Mouse (Mus musculus): ENCODE data around the gene B4galnt2. TPM values are rescaled to one million over a fixed set of nuclear protein-coding genes. Genes with fewer than 3 reads are reported as not detected.
A peak's percentile ranks its signal among the peaks of the same experiment; 100 is the strongest.

B4galnt2 gene
- total RNA-seq, 2 experiments from 2014 or later = not detected

DNA sequence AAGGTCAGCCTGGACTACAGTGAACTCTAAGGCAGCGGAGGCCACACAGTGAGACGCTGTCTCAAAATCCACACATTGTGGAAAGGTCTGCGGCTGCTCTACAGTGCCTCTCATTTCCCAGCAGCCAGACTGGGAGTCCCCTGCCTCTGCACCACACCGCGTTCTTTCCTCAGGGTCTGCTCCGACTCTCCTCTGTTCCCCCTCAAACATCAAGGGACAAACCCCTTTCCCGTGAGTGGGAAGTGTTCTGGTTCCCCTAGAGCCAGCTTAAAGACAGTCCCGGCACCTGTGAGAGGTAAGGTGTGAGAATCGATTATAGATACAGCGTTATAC is 73.2 kb downstream of the B4galnt2 start:
- ATAC-seq (ENCODE audit: poor library complexity, severe bottlenecking) = no peak

- no peak for ATAC-seq (ENCODE audit: poor library complexity, severe bottlenecking)
Measured at GRCm38 (mm10) chr11:95840694-95841497, 73.8 kb downstream of the B4galnt2 start.

- ATAC-seq (ENCODE audit: poor library complexity, severe bottlenecking) = no peak
Measured at GRCm38 (mm10) chr11:95838999-95839868, 75.5 kb downstream of the B4galnt2 start.

DNA sequence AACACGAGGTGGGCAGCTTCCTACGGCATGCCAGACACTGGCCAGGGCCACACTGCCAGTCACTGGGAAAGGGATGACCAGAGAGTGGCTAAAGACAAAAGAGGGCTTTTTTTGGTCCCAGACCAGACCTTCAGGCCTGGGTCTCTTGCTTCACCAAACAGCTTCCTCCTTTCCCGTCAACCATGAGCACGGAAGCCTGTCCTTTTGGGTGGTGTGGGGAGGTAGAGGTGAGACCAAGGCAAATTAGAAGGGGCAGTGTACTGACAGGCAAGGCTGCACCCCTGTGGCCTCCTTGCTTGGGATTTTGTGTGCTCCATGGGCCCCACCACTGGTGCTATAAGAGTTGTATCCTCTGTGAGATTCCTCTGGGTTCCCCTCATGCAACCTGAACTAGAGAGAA is 76.1 kb downstream of the B4galnt2 start:
- no peak for ATAC-seq (ENCODE audit: poor library complexity, severe bottlenecking)

DNA sequence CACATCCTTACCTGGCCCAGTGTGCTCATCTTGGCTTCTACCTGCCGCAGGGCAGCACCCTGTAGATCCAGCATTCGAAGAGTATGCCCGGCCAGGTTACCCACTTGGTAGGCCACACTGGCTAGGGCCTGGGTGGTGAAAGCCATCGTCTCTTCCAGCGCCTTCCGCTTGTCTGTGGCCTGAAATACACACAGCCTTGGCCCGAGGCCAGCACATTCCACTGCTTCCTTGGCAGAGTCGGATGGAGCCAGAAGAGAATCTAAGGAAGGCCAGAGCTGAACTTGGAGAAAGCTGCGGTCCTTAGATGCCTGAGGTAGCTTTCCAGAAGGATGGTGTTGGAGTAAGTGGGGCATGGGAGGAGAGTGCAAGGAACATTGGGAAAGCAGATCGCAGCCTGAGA is 77.6 kb downstream of the B4galnt2 start, which contains the start of gene Gngt2:
Gene Gngt2 (plus strand): TSS at position 158 of the 400 bp plus-strand sequence.
- no peak for ATAC-seq (ENCODE audit: poor library complexity, severe bottlenecking)

DNA sequence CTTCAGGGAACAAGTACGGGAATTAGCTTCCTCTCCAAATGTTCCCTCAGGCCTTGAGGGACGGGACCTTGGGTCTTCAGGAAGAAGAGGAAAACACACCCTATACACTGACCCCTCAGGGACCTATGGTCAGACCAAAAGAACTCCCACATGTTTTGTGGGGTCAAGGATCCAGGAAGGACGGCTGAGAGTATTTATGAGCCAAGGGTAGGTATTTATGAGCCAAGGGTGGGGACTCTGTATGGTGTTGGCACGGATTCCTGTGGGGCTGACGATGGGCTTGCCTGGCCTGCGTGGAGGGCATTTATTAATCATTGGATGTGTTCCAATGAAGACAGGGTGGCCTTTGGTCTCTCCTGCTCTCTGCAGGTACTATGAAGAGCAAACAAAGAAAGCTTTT is 78.3 kb downstream of the B4galnt2 start:
- no peak for ATAC-seq (ENCODE audit: poor library complexity, severe bottlenecking)

GRCm38 (mm10) chr11:95835832-95836231 is 78.9 kb downstream of the B4galnt2 start:
- no peak for ATAC-seq (ENCODE audit: poor library complexity, severe bottlenecking)

DNA sequence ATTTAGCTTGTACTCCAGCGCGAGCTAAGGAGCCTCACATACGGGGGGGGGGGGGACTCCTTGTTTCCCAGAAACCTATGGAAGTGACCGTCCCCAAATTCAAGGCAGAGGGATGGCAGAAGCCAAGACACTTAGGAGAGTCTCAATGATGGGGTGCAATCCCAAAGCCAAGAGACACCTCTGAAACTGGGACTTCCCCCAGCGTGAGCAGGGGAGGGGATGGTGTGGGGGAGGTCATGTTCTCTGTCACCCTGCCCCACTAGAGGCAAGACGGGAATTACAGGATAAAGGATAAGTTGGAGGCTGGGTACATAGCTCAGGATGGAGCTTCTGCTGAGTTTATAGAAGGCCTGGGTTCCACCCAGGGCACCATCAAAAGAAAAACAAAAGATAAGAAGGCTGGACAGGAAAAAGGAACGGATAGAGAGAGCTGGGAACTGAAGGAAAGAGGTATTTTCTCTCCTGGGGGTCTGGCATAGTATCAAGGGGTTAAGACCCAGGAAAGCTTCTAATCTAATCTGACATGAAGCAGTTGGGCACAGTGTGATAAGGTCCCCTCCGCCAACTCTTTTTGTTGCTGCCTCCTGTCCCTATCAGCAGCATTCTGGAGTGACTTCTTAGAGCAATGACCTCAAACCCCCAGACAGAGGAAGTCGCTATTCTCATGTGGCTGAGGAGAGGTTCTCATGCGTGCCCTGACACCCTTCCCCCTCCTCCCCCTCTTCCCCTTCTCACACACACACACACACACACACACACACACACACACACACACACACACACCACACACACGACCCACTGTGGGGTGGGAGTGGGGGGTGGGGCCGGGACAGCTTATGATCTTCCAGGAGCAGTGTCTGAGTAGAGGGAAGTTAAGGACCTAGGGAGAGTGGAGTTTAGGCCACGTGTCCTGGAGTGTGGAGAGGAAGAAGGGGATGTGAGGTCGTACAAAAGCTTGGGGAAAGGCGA is 79.7 kb downstream of the B4galnt2 start:
- ATAC-seq (ENCODE audit: poor library complexity, severe bottlenecking) = peak; percentile 41

GRCm38 (mm10) chr11:95834143-95834667 is 80.5 kb downstream of the B4galnt2 start:
- peak; percentile 58 for ATAC-seq (ENCODE audit: poor library complexity, severe bottlenecking)

DNA sequence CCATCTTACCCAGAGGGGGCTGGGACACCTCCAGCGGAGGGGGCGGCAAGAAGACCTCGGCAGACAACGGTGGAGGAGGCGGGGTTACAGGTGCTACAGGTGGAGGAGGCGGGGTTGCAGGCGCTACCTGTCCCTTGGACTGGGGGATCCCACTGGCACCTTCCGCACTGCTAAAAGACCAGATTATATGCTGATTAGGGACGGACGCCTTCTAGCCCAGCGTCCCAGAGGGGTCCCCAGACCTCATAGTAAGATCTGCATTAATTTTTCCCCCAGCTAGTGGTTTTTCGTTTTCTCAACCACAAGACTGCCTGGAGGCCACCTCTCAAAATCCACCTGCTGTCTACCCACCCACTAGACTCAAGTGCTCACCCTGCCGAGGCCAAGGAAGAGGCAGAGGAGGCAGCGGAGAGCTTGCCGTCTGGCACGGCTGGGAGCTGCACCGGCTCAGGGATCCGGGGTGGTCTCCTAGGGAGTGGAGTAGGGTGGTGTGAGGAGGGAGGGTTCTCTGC is 81.0 kb downstream of the B4galnt2 start:
- no peak for ATAC-seq (ENCODE audit: poor library complexity, severe bottlenecking)

DNA sequence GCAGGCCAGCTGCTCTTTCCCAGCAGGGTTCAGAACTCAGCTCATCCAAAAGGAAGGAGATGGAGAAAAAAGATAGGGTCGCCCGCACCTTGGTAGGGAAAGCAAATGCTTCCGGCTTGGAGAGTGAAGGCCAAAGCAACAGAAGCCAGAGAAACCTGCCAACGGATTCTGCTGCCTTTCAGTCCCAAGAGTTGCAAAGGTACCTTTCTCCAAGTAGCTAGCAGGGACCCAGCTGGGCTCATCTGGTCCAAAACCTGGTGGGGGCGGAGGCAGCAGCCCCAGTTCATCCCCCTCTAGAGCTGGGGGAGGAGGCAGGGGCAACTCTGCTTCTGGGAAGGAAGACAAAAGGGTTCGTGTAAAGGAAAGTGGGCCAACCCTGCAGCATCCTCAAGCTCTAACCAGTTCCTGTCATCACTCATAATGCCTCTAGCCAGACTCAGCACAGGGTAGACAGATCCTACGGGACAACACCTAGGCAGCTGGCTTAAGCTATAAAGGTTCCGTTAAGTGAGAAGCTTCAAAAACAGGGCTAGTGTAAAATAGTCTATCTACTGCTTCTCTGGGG is 81.6 kb downstream of the B4galnt2 start:
- no peak for ATAC-seq (ENCODE audit: poor library complexity, severe bottlenecking)

DNA sequence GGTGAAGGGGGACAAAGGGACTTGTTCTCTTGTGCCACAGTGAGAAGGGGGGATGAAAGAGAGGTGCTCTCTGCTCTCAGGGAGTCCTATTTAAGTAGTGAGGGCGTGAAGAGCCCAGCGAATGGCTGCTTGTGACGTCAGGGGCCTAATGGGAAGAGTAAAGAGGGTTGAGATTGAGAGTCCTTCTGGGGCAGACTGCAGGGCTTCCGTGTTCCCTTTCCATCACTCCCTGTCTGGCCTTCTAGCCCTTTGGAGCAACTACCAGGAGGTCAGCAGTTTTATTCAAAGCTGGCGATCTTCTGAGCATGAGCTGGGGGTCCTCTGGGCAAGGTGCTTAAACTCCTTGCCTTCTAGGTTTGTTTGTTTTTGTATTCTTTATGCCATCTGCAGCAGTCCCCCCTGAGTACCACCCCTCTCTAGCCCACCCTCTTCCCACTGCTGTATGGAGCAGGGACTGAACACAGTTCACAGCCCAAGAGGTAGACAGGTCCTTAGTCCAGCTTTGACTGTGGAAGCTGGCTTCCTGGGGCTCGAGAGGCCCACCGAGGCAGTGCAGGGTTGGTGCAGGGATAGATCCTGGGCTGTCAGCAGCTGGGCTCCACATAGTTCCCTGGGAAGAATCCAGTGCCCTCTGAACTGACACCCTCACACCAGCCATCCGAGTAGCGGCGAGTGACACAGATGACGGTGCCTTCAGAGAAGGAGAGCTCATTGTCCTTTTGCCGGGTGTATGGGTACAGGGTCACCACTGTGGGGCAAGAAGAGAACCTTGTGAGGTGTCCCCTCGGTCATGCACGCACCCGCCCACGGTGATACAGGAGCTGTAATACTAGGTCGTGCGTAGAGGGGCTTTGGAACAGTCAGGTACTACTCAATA is 82.3 kb downstream of the B4galnt2 start:
- ATAC-seq (ENCODE audit: poor library complexity, severe bottlenecking) = no peak

DNA sequence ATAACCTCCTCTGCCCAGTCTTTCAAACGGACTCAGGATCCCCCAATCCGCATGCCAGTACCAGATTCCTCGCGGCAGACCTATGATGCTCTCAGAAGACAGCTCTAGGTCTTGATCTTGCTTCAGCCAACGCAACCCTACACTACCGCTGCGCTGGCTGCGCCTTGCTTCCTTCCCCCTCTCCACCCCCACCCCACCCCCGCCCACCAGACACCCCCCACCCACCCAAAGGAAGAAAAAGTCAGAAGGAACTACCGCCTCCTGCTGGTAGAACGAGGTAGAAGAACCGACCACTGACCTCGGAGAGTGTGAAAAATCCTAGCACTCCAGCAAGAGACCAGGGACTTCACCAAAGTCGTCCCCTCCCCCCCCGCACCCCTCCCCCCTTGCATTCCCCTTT is 83.0 kb downstream of the B4galnt2 start:
- ATAC-seq (ENCODE audit: poor library complexity, severe bottlenecking) = no peak

- no peak for ATAC-seq (ENCODE audit: poor library complexity, severe bottlenecking)
Measured at GRCm38 (mm10) chr11:95831276-95831619, 83.4 kb downstream of the B4galnt2 start.

- ATAC-seq (ENCODE audit: poor library complexity, severe bottlenecking) = no peak
Measured at GRCm38 (mm10) chr11:95830411-95831275, 84.0 kb downstream of the B4galnt2 start.

GRCm38 (mm10) chr11:95829526-95830050 is 85.1 kb downstream of the B4galnt2 start:
- no peak for ATAC-seq (ENCODE audit: poor library complexity, severe bottlenecking)

- no peak for ATAC-seq (ENCODE audit: poor library complexity, severe bottlenecking)
Measured at GRCm38 (mm10) chr11:95828181-95828964, 86.3 kb downstream of the B4galnt2 start.

Measured in megakaryocyte, adult 5-6 weeks (primary cell).